Mouse (Mus musculus) MEL-GATA-1-ER (cell line): ENCODE results near the gene Gm9999.
"Not testable (repeated sequence)": the region's sequence is repeated elsewhere in the genome, so short reads cannot be mapped to it uniquely, and the experiment has no call there.

ENCODE experiments used
- DNase-seq: peaks from one replicate; pipeline ENCODE4 v3.0.0-alpha.2; 2012; ENCODE audit warnings: low read depth; ENCODE audit errors: extremely low read depth

Gene Gm9999

DNA sequence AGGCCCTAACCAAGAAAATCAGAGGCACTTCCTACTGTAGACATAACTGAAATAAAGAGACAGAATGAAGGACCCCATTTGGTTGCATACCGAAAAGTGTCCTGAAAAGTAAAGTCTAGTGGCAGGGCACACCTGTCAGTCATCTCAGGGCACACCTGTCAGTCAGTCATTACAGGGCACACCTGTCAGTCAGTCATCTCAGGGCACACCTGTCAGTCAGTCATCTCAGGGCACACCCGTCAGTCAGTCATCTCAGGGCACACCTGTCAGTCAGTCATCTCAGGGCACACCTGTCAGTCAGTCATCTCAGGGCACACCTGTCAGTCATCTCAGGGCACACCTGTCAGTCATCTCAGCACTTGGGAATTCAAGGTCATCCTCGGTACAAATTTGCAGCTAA is 43.5 kb downstream of the Gm9999 start:
- DNase-seq = not testable (repeated sequence)

DNA sequence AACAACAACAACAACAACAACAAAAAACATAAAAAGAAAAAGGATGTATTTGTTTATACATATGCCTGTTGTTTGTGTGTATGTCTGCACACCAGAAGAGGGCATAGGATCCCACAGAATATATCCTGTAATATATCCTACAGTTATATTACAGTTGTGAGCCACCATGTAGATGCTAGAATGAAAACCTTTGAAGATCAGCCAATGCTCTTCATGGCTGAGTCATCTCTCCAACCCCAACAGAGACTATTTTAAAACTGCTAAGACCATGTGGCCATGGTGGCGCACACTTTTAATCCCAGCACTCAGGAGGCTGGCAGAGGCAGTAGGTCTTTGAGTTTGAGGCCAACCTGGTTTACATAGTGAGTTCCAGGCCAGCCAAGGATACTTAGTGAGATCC is 44.1 kb downstream of the Gm9999 start:
- DNase-seq = no peak

DNA sequence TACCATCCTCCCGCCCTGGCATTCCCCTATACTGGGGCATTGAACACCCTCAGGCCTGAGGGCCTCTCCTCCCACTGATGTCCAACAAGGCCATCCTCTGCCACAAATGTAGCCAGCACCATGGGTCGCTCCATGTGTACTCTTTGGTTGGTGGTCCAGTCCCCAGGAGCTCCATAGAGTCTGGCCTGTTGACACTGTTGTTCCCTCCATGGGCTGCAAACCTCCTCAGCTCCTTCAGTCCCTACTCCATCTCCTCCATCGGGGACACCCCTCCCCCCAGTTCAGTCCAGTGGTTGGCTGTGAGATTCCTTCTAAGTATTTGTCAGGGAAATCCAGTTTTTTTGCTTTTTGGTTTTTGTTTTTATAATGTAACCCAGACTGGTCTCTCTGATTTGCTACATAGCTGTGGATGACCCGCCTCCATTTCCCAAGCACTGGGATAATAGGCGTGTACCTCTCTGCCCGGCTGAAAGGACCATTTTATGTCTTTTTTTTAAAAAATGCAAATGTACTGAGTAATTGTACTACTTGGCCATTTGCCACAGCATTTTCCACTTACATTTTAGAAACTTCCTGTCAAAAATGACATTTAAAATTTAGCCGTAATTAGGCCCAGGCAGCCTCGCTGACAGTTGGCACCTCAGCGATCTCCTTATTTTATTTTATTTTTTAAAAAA is 47.3 kb downstream of the Gm9999 start:
- no peak for DNase-seq

DNA sequence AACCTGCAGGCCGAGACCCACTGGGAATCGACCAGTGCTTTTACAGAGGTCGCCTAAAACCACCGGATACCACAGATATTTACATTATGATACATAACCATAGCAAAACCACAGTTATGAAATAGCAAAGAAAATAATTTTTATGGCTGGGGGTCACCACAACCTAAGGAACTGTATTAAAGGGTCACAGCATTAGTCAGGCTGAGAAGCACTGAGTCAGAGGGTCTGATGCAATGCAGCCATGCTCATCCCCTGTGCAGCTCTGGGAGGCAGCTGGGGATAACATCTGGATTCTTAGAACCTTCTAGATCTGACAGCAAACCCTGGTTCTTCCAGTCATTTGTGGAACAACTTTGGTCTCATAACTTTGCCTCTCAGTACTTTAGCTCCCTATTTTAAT is 48.0 kb downstream of the Gm9999 start:
- DNase-seq = no peak

DNA sequence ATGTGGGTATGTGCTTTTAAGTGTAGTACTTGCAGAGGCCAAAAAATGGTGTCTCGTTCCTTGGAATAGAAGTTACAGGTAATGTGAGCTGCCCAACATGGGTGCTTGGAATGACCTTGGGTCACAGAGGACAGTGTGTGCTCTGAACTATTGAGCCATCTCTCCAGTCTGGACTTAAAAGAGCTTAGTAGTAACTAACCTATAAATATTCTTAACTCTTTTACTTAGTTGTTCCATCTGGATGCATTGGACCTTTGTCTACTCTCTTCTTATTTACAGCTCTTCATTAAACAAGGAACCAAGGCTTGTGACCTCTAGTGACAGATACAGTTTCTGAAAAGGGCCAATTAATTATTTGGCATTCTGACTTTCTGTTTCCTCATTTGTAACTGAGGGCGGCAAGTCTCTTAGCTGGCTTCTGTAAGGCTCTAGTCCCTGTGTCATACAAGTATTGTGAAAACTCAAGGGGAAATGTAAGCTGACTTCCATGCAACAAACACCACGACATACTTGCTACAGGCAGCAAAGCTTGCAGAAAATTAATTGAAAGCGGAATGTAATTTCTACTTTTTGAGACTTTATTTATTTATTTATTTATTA is 51.5 kb downstream of the Gm9999 start:
- DNase-seq = no peak

DNA sequence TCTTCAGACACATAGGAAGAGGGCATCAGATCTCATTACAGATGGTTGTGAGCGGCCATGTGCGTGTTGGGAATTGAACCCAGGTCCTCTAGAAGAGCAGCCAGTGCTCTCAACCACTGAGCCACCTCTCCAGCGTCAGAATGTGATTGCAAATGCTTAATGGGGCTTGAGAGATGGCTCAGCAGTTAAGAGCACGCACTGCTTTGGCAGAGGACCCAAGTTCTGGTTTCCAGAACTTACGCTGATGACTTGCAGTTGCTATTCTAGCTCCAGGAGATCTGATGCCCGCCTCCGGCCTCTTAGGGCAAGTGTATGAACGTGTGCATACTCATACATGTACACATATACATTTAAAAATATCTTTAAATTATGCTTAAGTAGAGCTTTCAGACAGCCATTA is 52.0 kb downstream of the Gm9999 start:
- no peak for DNase-seq
